Mouse (Mus musculus) forebrain, embryonic 14.5 days (tissue): ENCODE measurements around the gene L3hypdh. TPM values are rescaled to one million over a fixed set of nuclear protein-coding genes. Genes with fewer than 3 reads are reported as not detected.

Source experiments
- ATAC-seq: fragments of 200-750 bp; cut with Nextera tagmentation; 2 replicates; pipeline ENCODE4 v1.8.0; 2017; ENCODE audit warnings: mild to moderate bottlenecking, moderate library complexity
- DNase-seq: peaks from one replicate; pipeline ENCODE4 v3.0.0-alpha.2; 2015; ENCODE audit warnings: low spot score
- H3K27ac ChIP-seq: fragments of 300-500 bp; sonication (generic); 2 replicates; pipeline ENCODE4 v1.5.1; 2014; ENCODE audit warnings: low read depth, mild to moderate bottlenecking, control low read depth, low read length, moderate library complexity
- H3K27me3 ChIP-seq: fragments of 300-500 bp; sonication (generic); replicated peaks from 2 replicates; pipeline ENCODE4 v1.6.1; 2014; ENCODE audit warnings: low read length, control low read depth, mixed read lengths; ENCODE audit not compliant: control insufficient read depth, insufficient read depth
- H3K36me3 ChIP-seq: fragments of 300-500 bp; sonication (generic); 2 replicates; pipeline ENCODE4 v1.6.1; 2014; ENCODE audit warnings: low read length, control low read depth; ENCODE audit not compliant: control insufficient read depth, insufficient read depth
- H3K4me1 ChIP-seq: fragments of 300-500 bp; sonication (generic); 2 replicates; pipeline ENCODE4 v1.6.1; 2014; ENCODE audit warnings: antibody characterized with exemption, low read length, control low read depth; ENCODE audit not compliant: control insufficient read depth, insufficient read depth
- H3K4me2 ChIP-seq: fragments of 300-500 bp; sonication (generic); 2 replicates; pipeline ENCODE4 v1.6.1; 2014; ENCODE audit warnings: mild to moderate bottlenecking, control low read depth, low read length
- H3K4me3 ChIP-seq: fragments of 300-500 bp; sonication (generic); 2 replicates; pipeline ENCODE4 v1.5.1; 2014; ENCODE audit warnings: low read depth, low read length, control low read depth
- H3K9ac ChIP-seq: fragments of 300-500 bp; sonication (generic); 2 replicates; pipeline ENCODE4 v1.6.1; 2014; ENCODE audit warnings: mild to moderate bottlenecking, low read length, control low read depth, moderate library complexity
- H3K9me3 ChIP-seq: fragments of 300-500 bp; sonication (generic); replicated peaks from 2 replicates; pipeline ENCODE4 v1.6.1; 2016; ENCODE audit warnings: low read length, control low read depth, mixed read lengths; ENCODE audit not compliant: control insufficient read depth
- WGBS: fragments of 180-500 bp; shearing (Covaris S2); extraction: QIAGEN DNeasy Blood & Tissue Kit; methylation state at CpG from one replicate; pipeline ENCODE4 v1.1.7; 2014; 5-methylcytosine and 5-hydroxymethylcytosine counted together
- polyA plus RNA-seq: library from polyadenylated mRNA; unstranded; fragments of >200 nt; fragmentation: Nextera tagmentation; extraction: Ambion mirVana; gene quantifications from 2 replicates; pipeline ENCODE4 v1.2.1, GENCODE M21; 2014

L3hypdh gene
- polyA plus RNA-seq, 1 experiment from 2014 or later = 10.4 TPM

DNA sequence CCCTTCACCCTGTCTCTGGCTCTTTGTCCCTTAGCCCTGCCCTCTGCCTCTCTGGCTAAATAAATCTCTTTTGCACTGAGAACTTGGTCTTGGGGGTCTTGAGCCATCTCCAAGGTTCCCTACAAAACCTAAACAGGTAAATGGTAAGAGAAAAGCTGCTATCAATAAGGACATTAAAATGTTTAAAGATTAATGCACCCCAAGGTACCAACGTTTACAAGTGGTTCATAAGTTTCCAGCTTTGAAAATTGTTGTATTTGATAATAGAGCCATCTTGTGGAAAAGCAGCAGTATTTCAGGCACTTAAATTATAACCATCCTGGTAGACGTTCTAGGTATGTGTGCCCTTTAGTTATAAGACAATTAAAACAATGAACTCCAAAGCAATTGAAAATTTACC, 37.7 kb downstream of the L3hypdh start:
- H3K4me1 ChIP-seq = no peaks in the 10 kb centered on the region
- WGBS = 8% methylated on average over 2 of the region's 2 CpGs
- H3K36me3 ChIP-seq = no peaks in the 10 kb centered on the region
- no peaks in the 10 kb centered on the region for H3K27me3 ChIP-seq
- H3K9ac ChIP-seq = no peak overlapping the region
- no peak overlapping the region for H3K27ac ChIP-seq
- H3K4me2 ChIP-seq = no peak overlapping the region
- DNase-seq (peak; percentile 74), ATAC-seq (no peak; the same call in 1 of the 2 replicates)
- H3K9me3 ChIP-seq = 0 out of 2 replicates have a peak, but pooled peaks cover 6% of the 10 kb centered on the region
- H3K4me3 ChIP-seq = no peak overlapping the region

DNA sequence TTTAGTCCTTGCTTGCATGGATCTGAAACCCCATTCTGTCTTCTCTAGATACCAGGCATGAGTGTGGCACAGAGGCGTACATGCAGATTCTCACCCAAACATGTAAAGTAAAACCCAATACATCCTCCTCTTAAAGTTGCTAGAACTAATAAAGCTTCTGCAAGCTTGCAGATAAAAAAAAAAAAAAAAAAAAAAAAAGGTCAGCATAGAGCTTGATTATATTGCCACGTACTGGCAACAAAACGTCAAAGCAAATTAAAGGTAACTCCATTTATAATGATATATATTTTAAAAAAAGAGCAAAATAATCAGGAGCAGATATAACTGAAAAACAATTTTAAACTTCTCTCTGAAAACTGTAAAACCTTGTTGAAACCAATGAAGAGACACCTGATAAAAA, 44.0 kb downstream of the L3hypdh start:
- Histone ChIP-seq H3K4me1 (no peaks in the 10 kb centered on the region), H3K27ac (no peak overlapping the region), H3K4me2 (no peak overlapping the region), H3K4me3 (no peak overlapping the region), H3K27me3 (no peaks in the 10 kb centered on the region), H3K9me3 (no peaks in the 10 kb centered on the region), H3K9ac (no peak overlapping the region), H3K36me3 (no peaks in the 10 kb centered on the region)
- no peak for DNase-seq
- no peak for ATAC-seq
- WGBS = 96% methylated on average over 3 of the region's 3 CpGs

DNA sequence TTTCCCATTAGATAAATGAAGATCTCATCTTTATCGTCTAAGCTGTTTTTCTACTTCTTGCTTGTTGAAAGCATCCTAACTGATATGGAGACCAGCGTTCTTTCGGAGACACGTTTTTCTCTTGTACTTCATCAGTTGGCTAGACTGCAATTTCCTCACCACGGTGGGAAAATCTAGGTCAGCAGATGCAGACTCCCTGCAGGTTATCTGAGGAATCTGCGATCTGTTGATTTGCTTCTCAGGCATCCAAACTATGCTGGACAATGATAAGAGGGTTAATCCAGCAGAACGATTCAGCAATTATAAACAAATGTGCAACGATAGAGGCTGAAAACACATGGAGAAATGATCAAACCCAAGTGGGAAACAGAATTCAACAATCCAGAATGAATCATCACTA, 45.7 kb downstream of the L3hypdh start:
- DNase-seq = no peak
- Histone ChIP-seq H3K27ac (no peak overlapping the region), H3K27me3 (no peaks in the 10 kb centered on the region), H3K4me3 (no peak overlapping the region), H3K36me3 (no peaks in the 10 kb centered on the region), H3K9me3 (no peaks in the 10 kb centered on the region), H3K4me1 (no peaks in the 10 kb centered on the region), H3K9ac (no peak overlapping the region), H3K4me2 (no peak overlapping the region)
- WGBS = 81% methylated on average over 8 of the region's 8 CpGs
- no peak for ATAC-seq

GRCm38 (mm10) chr12:72038866-72039265, 46.4 kb downstream of the L3hypdh start:
- H3K27me3 ChIP-seq = no peaks in the 10 kb centered on the region
- WGBS = 86% methylated on average over 2 of the region's 2 CpGs
- no peak overlapping the region for H3K4me2 ChIP-seq
- no peaks in the 10 kb centered on the region for H3K36me3 ChIP-seq
- DNase-seq = no peak
- H3K4me3 ChIP-seq = no peak overlapping the region
- H3K9me3 ChIP-seq = no peaks in the 10 kb centered on the region
- no peak overlapping the region for H3K9ac ChIP-seq
- no peaks in the 10 kb centered on the region for H3K4me1 ChIP-seq
- no peak for ATAC-seq
- no peak overlapping the region for H3K27ac ChIP-seq

DNA sequence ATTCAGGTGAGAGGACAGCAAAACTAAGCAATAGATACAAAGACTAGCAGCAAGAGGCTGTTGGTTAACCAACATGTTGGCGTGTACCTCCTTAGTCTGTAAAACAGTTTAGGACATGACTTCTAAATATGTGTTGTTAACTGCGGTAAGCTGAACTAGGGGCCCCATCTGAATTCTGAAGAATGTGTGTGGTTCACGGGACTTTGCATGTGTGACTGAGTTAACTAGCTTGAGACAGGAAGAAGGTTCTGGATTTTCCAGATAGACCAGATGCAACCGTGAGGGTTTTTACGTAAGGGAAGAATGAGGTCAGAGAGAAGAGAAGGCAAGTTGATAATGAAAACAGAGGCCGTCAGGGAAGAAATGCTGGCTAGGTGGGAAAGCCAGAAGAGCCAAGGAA, 48.2 kb downstream of the L3hypdh start:
- Histone ChIP-seq H3K4me1 (no peaks in the 10 kb centered on the region), H3K27me3 (no peaks in the 10 kb centered on the region), H3K4me3 (no peak overlapping the region), H3K27ac (no peak overlapping the region), H3K4me2 (no peak overlapping the region), H3K9ac (no peak overlapping the region), H3K36me3 (no peaks in the 10 kb centered on the region), H3K9me3 (no peaks in the 10 kb centered on the region)
- no peak for DNase-seq
- WGBS = 93% methylated on average over 6 of the region's 6 CpGs
- ATAC-seq = no peak

DNA sequence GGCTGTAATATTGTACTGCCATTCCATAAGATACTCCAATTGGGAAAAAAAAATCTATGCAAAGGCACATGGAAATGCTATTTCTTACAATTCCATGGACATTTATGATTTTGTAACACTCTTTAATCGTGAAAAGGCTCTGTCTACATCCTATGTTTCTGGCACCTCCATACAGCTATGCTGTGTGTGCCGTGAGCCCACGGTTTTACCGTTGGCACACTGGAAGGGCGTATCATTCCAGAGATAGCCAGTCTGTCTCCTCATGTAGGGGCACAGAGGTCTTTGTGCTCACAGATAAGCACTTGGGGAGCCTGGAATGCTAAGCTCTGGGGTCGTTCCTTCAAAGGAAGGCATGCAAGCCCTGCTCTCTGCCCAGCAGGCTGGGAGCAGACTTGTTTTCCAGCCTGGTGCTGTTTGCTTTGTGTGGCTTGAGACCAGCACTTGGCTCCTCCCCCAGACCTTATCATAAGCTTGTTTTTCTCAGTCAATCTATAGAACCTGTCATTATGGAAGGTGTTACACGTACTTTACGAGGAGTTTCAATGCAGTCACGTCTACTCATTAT, 49.1 kb downstream of the L3hypdh start:
- Histone ChIP-seq H3K36me3 (no peaks in the 10 kb centered on the region), H3K27me3 (no peaks in the 10 kb centered on the region), H3K4me2 (no peak overlapping the region), H3K4me1 (no peaks in the 10 kb centered on the region), H3K4me3 (no peak overlapping the region), H3K9ac (no peak overlapping the region), H3K27ac (no peak overlapping the region), H3K9me3 (no peaks in the 10 kb centered on the region)
- ATAC-seq (no peak), DNase-seq (no peak)
- WGBS = 66% methylated on average over 9 of the region's 9 CpGs

- Histone ChIP-seq H3K27me3 (no peaks in the 10 kb centered on the region), H3K9me3 (no peaks in the 10 kb centered on the region), H3K36me3 (no peaks in the 10 kb centered on the region), H3K4me3 (no peak overlapping the region), H3K4me2 (no peak overlapping the region), H3K4me1 (no peaks in the 10 kb centered on the region), H3K27ac (no peak overlapping the region), H3K9ac (no peak overlapping the region)
- no peak for ATAC-seq
- WGBS = 88% methylated on average over 6 of the region's 6 CpGs
- DNase-seq = no peak
Measured at GRCm38 (mm10) chr12:72031794-72032193, 53.4 kb downstream of the L3hypdh start.

- 93% methylated on average over 5 of the region's 5 CpGs for WGBS
- H3K36me3 ChIP-seq = no peaks in the 10 kb centered on the region
- DNase-seq = no peak
- H3K27me3 ChIP-seq = no peaks in the 10 kb centered on the region
- H3K27ac ChIP-seq = no peak overlapping the region
- no peak overlapping the region for H3K4me3 ChIP-seq
- H3K9me3 ChIP-seq = no peaks in the 10 kb centered on the region
- H3K4me2 ChIP-seq = no peak overlapping the region
- H3K9ac ChIP-seq = no peak overlapping the region
- no peaks in the 10 kb centered on the region for H3K4me1 ChIP-seq
- no peak for ATAC-seq
Measured at GRCm38 (mm10) chr12:72031171-72031570, 54.1 kb downstream of the L3hypdh start.

DNA sequence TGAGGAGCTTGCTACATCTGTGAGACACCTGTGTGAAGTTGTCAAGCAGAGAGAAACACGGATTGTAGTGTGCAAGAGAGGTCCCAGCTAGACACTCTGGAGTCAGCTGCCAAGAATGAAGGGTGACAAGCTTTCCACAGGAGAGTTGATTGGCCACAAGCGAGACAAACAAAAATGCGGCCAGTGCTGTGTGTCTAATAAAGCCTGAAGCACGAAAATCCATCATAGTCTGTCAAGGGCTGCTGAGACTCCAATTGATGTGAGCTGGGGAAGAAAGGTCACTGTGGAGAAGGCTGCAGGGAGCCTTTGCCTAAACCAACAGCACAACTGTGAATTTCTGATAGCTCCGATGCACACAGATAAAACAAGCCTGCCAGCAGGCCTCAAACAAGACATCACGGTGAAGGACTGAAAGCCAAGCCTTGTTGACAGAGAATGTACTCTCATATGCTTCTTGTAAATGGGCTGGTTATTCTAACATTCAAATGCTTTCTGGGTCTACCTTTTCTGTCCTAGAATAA, 59.9 kb downstream of the L3hypdh start:
- WGBS = 55% methylated on average over 6 of the region's 6 CpGs
- no peak for ATAC-seq

More for the DNA sequence above, 59.9 kb downstream of the L3hypdh start:
- H3K9me3 ChIP-seq = no peaks in the 10 kb centered on the region
- no peak overlapping the region for H3K4me3 ChIP-seq
- no peaks in the 10 kb centered on the region for H3K36me3 ChIP-seq
- no peaks in the 10 kb centered on the region for H3K4me1 ChIP-seq
- no peak overlapping the region for H3K4me2 ChIP-seq
- no peak overlapping the region for H3K27ac ChIP-seq
- DNase-seq = no peak
- no peak overlapping the region for H3K9ac ChIP-seq
- H3K27me3 ChIP-seq = no peaks in the 10 kb centered on the region
